Mouse (Mus musculus) cerebellum, adult 2 months (tissue): ENCODE results near the gene Psmd7.

Source experiments
- CTCF ChIP-seq: fragments of 200-500 bp; IDR thresholded peaks from 2 replicates; pipeline ENCODE4 v1.5.1; 2011; ENCODE audit warnings: low read depth, mild to moderate bottlenecking, control low read depth, low read length, moderate library complexity, borderline replicate concordance; ENCODE audit not compliant: insufficient read depth
- POLR2A ChIP-seq: fragments of 200-500 bp; IDR thresholded peaks from 2 replicates; pipeline ENCODE4 v1.6.1; 2011; ENCODE audit warnings: low read length, control low read depth, borderline replicate concordance; ENCODE audit not compliant: insufficient read depth

DNA sequence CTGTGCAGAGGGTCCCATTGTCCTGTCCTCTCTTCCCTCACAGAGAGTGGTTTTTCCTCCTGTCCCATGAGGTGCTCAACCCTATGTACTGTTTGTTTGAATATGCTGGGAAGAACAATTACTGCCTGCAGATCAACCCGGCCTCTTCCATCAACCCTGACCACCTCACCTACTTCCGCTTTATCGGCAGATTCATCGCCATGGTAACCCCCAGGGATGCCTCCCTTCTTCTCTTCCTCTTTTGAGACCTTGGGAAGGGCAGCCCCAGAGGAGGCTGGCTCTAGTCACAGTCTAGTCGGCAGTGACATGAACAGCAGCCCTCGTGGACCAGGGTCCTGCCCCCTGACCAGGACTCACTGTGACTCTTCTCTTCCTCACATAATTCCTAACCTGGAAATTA lies 36.0 kb downstream of the Psmd7 start:
- no peak for TF ChIP-seq CTCF
- TF ChIP-seq POLR2A: no peak
